ENCODE assay signal across 10 mouse cellular contexts in the genomic region with DNA sequence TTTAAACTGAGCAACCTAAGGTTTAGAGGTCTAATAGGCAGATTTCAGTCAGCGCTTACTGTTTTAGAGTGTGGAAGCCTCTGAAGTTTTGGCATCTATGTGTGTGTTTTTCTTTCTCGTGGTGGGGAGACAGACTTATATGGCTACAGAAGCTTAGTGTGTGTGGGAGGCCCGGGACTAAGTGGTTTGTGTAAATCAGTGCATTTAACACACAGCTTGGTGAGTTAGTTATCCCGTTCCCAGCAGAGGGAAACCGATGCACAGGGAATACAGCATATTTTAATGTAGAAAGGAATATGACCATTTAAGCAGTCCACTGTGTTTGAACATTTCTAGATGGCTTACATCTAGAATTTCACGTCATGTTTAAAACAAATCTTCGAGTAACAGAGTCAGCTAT. TPM values are rescaled to one million over a fixed set of nuclear protein-coding genes. Genes with fewer than 3 reads are reported as not detected.
A peak's percentile ranks its signal among the peaks of the same experiment; 100 is the strongest.
DNase-seq lines count a peak whose midpoint lies in the region; ATAC-seq and TF ChIP-seq lines count a peak whose summit lies in the region.
"Had no signal": no experiment of that assay in that cellular context is flagged by ENCODE, and none has a peak within 500 bp of the region (broad histone marks: within the 10 kb centered on the region; RNA-seq: fewer than 3 reads in every experiment).

No protein-coding gene starts in this region.

- DNase-seq in heart, postnatal 36 days, result no peak
- peak; percentile 14 for DNase-seq in forebrain, postnatal 0 days
- DNase-seq in adrenal gland, adult 2 months, result no peak
- no peak for DNase-seq in cerebellum, postnatal 10 days
- DNase-seq in frontal cortex, postnatal 14 days (ENCODE audit: low spot score in 2 of 2), result no peak
- DNase-seq: cerebellum, adult 8-10 months; spleen, adult 18-20 months had no signal

- no peaks in the 10 kb centered on the region for H3K36me3 ChIP-seq in heart, embryonic 12.5 days
- H3K36me3 ChIP-seq in E14TG2a.4 (ENCODE audit: insufficient read depth, low read length), result no peaks in the 10 kb centered on the region
- H3K36me3 ChIP-seq in forebrain, postnatal 0 days (ENCODE audit: insufficient read depth), result no peaks in the 10 kb centered on the region
- H3K36me3 ChIP-seq in liver, embryonic 16.5 days (ENCODE audit: control insufficient read depth, insufficient read depth), result no peaks in the 10 kb centered on the region

- WGBS in heart, embryonic 12.5 days, result 36% methylated on average over 7 of the region's 7 CpGs
- WGBS in forebrain, postnatal 0 days, result 32% methylated on average over 7 of the region's 7 CpGs
- WGBS in liver, embryonic 16.5 days (ENCODE audit: insufficient replicate concordance), result 67% methylated on average over 7 of the region's 7 CpGs

- no peaks in the 10 kb centered on the region for H3K27me3 ChIP-seq in heart, embryonic 12.5 days (replicated peaks)
- H3K27me3 ChIP-seq in E14TG2a.4 (ENCODE audit: insufficient read depth, low read length), result 0 out of 2 replicates have a peak, but pooled peaks cover 2% of the 10 kb centered on the region
- H3K27me3 ChIP-seq in forebrain, postnatal 0 days (ENCODE audit: insufficient read depth, low read length), result no peaks in the 10 kb centered on the region
- peaks cover 23% of the 10 kb centered on the region for H3K27me3 ChIP-seq in liver, embryonic 16.5 days (ENCODE audit: control insufficient read depth, insufficient read depth, low read depth, low read length)

- peak overlapping the region; percentile 96 for H3K9ac ChIP-seq in heart, embryonic 12.5 days
- no peak overlapping the region for H3K9ac ChIP-seq in forebrain, postnatal 0 days
- no peak overlapping the region for H3K9ac ChIP-seq in liver, embryonic 16.5 days (ENCODE audit: low read depth, low read length)

- peak overlapping the region; percentile 92 for H3K27ac ChIP-seq in heart, embryonic 12.5 days (ENCODE audit: poor library complexity, severe bottlenecking)
- no peak overlapping the region for H3K27ac ChIP-seq in forebrain, postnatal 0 days (ENCODE audit: low read depth, low read length)
- H3K27ac ChIP-seq in liver, embryonic 16.5 days (ENCODE audit: low read length), result no peak overlapping the region

- peak overlapping the region; percentile 84 for H3K4me2 ChIP-seq in heart, embryonic 12.5 days
- H3K4me2 ChIP-seq in forebrain, postnatal 0 days (ENCODE audit: low read depth), result peak overlapping the region; percentile 80
- H3K4me2 ChIP-seq in liver, embryonic 16.5 days (ENCODE audit: low read depth, low read length), result peak overlapping the region; percentile 66

- peaks cover 35% of the 10 kb centered on the region for H3K4me1 ChIP-seq in heart, embryonic 12.5 days (replicated peaks)
- peaks cover 21% of the 10 kb centered on the region for H3K4me1 ChIP-seq in E14TG2a.4 (replicated peaks; ENCODE audit: low read depth, low read length)
- H3K4me1 ChIP-seq in forebrain, postnatal 0 days (ENCODE audit: insufficient read depth), result no peaks in the 10 kb centered on the region
- H3K4me1 ChIP-seq in liver, embryonic 16.5 days (ENCODE audit: control insufficient read depth, low read depth, low read length), result peaks cover 5% of the 10 kb centered on the region; the same call in 1 of the 2 replicates

- TF ChIP-seq CTCF in E14TG2a.4 (conservative IDR thresholded peaks at IDR 0.05; ENCODE audit: low read length), result no peak
- peak; percentile 12; the same call in 1 of the 2 replicates for TF ChIP-seq CTCF in forebrain, postnatal 0 days (IDR thresholded peaks at IDR 0.05; ENCODE audit: low read depth)

- H3K4me3 ChIP-seq in heart, embryonic 12.5 days, result peak overlapping the region; percentile 97
- peak overlapping the region; percentile 90 for H3K4me3 ChIP-seq in E14TG2a.4 (replicated peaks; ENCODE audit: low read length)
- H3K4me3 ChIP-seq in forebrain, postnatal 0 days (ENCODE audit: low read depth, low read length), result peak overlapping the region; percentile 89
- peak overlapping the region; percentile 64 for H3K4me3 ChIP-seq in liver, embryonic 16.5 days (ENCODE audit: low read depth, low read length)

- intact Hi-C loops in heart, postnatal 36 days (cut with DNase I), result loop anchor here (5.0 kb wide), 2 partner anchors 112 to 317 kb away; a partner anchor contains a TSS

- H3K9me3 ChIP-seq in heart, embryonic 12.5 days (replicated peaks), result no peaks in the 10 kb centered on the region
- no peaks in the 10 kb centered on the region for H3K9me3 ChIP-seq in E14TG2a.4 (ENCODE audit: low read length)
- no peaks in the 10 kb centered on the region for H3K9me3 ChIP-seq in forebrain, postnatal 0 days (ENCODE audit: low read length)
- H3K9me3 ChIP-seq in liver, embryonic 16.5 days (replicated peaks; ENCODE audit: control insufficient read depth, low read length), result no peaks in the 10 kb centered on the region

- ATAC-seq in heart, embryonic 12.5 days (ENCODE audit: insufficient number of reproducible peaks, low FRiP score), result no peak
- ATAC-seq in forebrain, postnatal 0 days, result no peak
- ATAC-seq in liver, embryonic 16.5 days (ENCODE audit: low read depth), result no peak

RNA-seq across cellular contexts. Expression of a gene that starts 1.6 kb away (rescaled TPM):
- polyA plus RNA-seq in heart, embryonic 12.5 days (2016; fragmentation: Nextera tagmentation; extraction: Ambion mirVana), result 16.1 and 18.5 TPM in 2 replicates
- total RNA-seq in heart, postnatal 36 days (2021), result 10 to 100 TPM; 14.3 to 17.6 TPM
- 21.0 and 24.7 TPM in 2 replicates for total RNA-seq in forebrain, postnatal 0 days (2014; rRNA removed)
- polyA plus RNA-seq in forebrain, postnatal 0 days (2015; fragmentation: Nextera tagmentation; extraction: Ambion mirVana), result 1.8 and 3.0 TPM in 2 replicates
- 0.42 and 0.66 TPM in 2 replicates for polyA plus RNA-seq in liver, embryonic 16.5 days (2015; fragmentation: Nextera tagmentation; extraction: Ambion mirVana)
- 10 to 100 TPM in 1 of 2 experiments, 1 to 10 TPM in 1; 9.9 to 14.0 TPM for total RNA-seq in adrenal gland, adult 2 months (2021)
- 4.2 and 4.4 TPM in 2 replicates for polyA plus RNA-seq in adrenal gland, adult 2 months (2012; rRNA removed)
